Mouse (Mus musculus) embryonic fibroblast, embryonic 13.5 days (primary cell): ENCODE measurements at regions not wholly inside any gene's neighbourhood (a gene's known extent, or its start where the extent isn't known, plus 50 kb on each side); places are given as distances from the start of the nearest gene placed in this dataset.

Source experiments
- CTCF ChIP-seq: IDR thresholded peaks from 2 replicates; pipeline ENCODE4 v1.5.1; 2011; ENCODE audit warnings: mild to moderate bottlenecking, control low read depth, low read length, moderate library complexity, borderline replicate concordance; ENCODE audit not compliant: insufficient read depth
- POLR2A ChIP-seq: IDR thresholded peaks from 2 replicates; pipeline ENCODE4 v1.6.1; 2011; ENCODE audit warnings: low read depth, mild to moderate bottlenecking, control low read depth, low read length, moderate library complexity

- no peak for TF ChIP-seq CTCF
- no peak for TF ChIP-seq POLR2A
These were observed 288.2 kb upstream of the Veph1 start for GRCm38 (mm10) chr3:66584831-66585230.
